Mouse (Mus musculus): ENCODE data around the gene Cald1. TPM values are rescaled to one million over a fixed set of nuclear protein-coding genes. Genes with fewer than 3 reads are reported as not detected.

Gene Cald1
- polyA plus RNA-seq, 1 experiment from 2014 or later: 76.2 TPM

DNA sequence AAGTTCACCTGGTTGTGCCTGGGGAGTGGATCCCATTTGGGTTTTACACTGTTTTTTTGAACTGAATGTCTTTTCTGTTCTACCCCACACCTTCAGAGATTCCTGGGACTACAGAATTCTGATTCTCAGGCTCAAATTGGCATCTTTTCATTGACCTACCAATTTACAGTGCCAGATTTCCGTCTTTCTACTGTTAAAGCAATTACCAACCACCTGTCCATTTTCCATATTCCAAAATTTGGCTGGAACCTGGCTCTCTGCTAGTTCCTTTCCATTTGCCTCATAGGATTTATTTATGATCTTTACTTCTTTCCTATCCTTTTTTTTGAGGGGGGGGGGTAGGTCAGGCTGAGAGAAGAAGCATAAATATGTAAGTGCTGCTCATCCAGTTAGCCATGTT, 4.9 kb upstream of the Cald1 start:
- Histone ChIP-seq H3K4me3 (no peak overlapping the region), H3K27ac (no peak overlapping the region), H3K27me3 (replicated peaks) (no peaks in the 10 kb centered on the region; the same call in 1 of the 2 replicates), H3K4me1 (0 out of 2 replicates have a peak, but pooled peaks cover 3% of the 10 kb centered on the region), H3K36me3 (no peaks in the 10 kb centered on the region), H3K4me2 (no peak overlapping the region), H3K9ac (no peak overlapping the region), H3K9me3 (replicated peaks) (no peaks in the 10 kb centered on the region)
- 64% methylated on average over 1 of the region's 1 CpGs for WGBS (ENCODE audit: insufficient replicate concordance)
- ATAC-seq: no peak

DNA sequence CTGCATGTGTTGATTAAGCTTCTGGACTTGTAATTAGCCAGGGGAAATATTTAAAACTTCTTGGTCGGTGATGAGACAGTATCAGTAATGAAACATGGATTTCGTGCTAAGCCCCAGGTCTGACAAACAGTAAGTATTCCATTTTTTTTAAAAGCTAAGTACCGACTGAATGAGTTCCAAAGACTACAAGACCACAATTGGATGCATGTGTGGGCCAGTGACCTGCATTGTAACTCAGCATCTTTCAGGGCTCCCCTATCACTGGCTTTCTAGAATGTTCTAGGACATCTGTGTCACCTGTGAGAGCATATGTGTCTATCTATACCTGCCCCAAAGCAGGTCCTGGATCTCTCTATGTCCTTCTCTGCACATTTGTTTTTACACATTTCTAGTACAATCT, 984 bp upstream of the Cald1 start:
- Histone ChIP-seq H3K36me3 (no peaks in the 10 kb centered on the region), H3K4me1 (0 out of 2 replicates have a peak, but pooled peaks cover 3% of the 10 kb centered on the region), H3K4me3 (no peak overlapping the region), H3K27me3 (replicated peaks) (no peaks in the 10 kb centered on the region), H3K9ac (no peak overlapping the region), H3K27ac (no peak overlapping the region), H3K4me2 (no peak overlapping the region), H3K9me3 (replicated peaks) (no peaks in the 10 kb centered on the region)
- no peak for ATAC-seq
- 59% methylated on average over 3 of the region's 3 CpGs for WGBS (ENCODE audit: insufficient replicate concordance)

DNA sequence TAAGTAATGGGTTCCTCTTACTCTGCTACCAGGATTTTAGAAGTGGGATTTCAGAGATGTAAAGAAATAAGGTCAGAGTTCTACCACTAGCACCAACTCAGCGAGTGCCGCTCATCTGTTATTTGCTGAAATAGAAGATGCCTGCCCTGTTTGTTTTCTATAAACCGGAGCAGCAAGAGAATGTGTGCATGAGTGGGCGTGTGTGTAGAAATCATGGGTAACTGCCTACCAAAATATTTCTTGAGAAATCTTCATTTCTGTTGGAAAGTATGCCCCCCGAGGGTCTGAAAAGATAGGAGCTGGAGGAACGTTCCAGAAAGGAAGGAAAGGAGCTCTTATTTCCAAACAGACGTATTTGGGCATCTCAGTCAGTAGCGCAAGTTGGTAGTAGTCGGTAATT, 871 bp downstream of the Cald1 start:
- Histone ChIP-seq H3K9ac (peak overlapping the region; percentile 33), H3K4me1 (0 out of 2 replicates have a peak, but pooled peaks cover 3% of the 10 kb centered on the region), H3K36me3 (no peaks in the 10 kb centered on the region), H3K27me3 (replicated peaks) (no peaks in the 10 kb centered on the region), H3K9me3 (replicated peaks) (no peaks in the 10 kb centered on the region), H3K4me2 (peak overlapping the region; percentile 21), H3K4me3 (peak overlapping the region; percentile 28), H3K27ac (no peak overlapping the region)
- no peak for ATAC-seq
- WGBS (ENCODE audit: insufficient replicate concordance): 59% methylated on average over 9 of the region's 9 CpGs

DNA sequence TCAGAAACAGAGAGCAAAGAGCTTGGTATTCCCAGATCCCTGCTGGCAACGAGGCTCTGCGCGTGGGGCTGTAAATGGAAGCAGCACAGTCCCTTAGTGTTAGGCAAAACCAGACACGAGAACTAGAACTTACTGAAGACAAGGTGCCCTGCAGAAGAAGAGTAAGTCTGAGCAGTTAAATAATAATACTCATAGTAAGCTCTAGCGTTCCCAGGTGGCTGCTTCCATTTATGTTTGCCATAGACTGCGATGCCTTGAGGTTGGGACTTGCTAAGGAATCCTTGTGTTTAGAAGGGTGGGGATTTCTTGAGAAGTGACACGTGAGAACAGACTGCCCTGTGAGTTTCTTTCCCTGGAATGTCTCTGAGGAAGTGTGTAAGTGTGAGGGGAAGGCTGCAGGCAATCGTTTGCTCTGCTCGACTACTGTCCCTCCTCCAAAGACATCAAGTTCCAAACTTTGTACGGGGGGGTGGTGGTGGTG, 1.4 kb downstream of the Cald1 start:
- Histone ChIP-seq H3K27me3 (replicated peaks) (no peaks in the 10 kb centered on the region), H3K36me3 (no peaks in the 10 kb centered on the region), H3K27ac (no peak overlapping the region), H3K4me2 (peak overlapping the region; percentile 21), H3K4me3 (peak overlapping the region; percentile 28), H3K9me3 (replicated peaks) (no peaks in the 10 kb centered on the region), H3K4me1 (0 out of 2 replicates have a peak, but pooled peaks cover 3% of the 10 kb centered on the region), H3K9ac (peak overlapping the region; percentile 33; the same call in 1 of the 2 replicates)
- 51% methylated on average over 10 of the region's 10 CpGs for WGBS (ENCODE audit: insufficient replicate concordance)
- no peak for ATAC-seq

DNA sequence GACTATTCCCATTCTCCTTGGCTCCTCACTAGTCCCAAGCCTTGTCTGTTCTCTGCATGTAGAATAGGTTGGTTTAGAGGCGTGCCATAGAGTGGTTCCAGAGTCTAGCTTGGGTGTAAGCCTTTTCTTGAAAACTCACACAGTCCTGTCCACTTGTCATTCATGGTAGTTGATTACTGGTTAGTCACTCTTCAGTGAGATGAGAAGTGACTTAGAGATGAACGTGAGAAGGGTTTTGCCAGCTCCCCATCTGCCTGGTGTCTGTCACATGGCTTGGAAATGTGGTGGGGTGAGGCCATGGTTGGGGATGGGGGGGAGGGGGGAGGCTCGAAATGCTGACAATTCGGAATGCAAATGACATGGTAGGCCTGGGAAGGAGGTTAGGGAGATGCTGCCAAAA, 2.5 kb downstream of the Cald1 start:
- Histone ChIP-seq H3K27me3 (replicated peaks) (no peaks in the 10 kb centered on the region), H3K4me1 (0 out of 2 replicates have a peak, but pooled peaks cover 3% of the 10 kb centered on the region), H3K9me3 (replicated peaks) (no peaks in the 10 kb centered on the region), H3K4me3 (no peak overlapping the region), H3K4me2 (no peak overlapping the region), H3K36me3 (no peaks in the 10 kb centered on the region), H3K9ac (no peak overlapping the region), H3K27ac (no peak overlapping the region)
- 59% methylated on average over 4 of the region's 4 CpGs for WGBS (ENCODE audit: insufficient replicate concordance)
- ATAC-seq: no peak

DNA sequence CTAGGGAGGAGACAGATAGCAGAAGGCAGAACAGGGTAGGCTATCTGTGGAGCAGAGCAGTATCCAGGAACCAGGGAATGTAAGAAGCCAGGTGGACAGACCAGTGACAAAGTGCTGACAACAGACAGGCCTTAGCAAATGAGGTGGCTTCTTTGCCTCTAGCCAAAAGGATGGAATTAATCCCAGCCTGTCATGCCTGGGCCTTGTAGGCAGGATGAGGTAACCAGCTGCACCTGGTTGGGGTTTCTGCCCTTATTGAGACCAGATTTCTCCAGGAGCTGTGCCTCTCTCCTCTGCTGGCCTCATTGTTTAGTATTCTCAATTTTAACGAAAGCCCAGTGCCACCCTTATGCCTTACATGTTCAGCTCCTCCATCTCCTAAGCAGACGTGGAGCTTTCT, 3.8 kb downstream of the Cald1 start:
- Histone ChIP-seq H3K9ac (no peak overlapping the region), H3K9me3 (replicated peaks) (no peaks in the 10 kb centered on the region), H3K27ac (no peak overlapping the region), H3K4me3 (no peak overlapping the region), H3K4me1 (peaks cover 2% of the 10 kb centered on the region; the same call in 1 of the 2 replicates), H3K27me3 (replicated peaks) (no peaks in the 10 kb centered on the region), H3K4me2 (no peak overlapping the region), H3K36me3 (no peaks in the 10 kb centered on the region)
- WGBS (ENCODE audit: insufficient replicate concordance): 71% methylated on average over 2 of the region's 2 CpGs
- ATAC-seq: no peak

DNA sequence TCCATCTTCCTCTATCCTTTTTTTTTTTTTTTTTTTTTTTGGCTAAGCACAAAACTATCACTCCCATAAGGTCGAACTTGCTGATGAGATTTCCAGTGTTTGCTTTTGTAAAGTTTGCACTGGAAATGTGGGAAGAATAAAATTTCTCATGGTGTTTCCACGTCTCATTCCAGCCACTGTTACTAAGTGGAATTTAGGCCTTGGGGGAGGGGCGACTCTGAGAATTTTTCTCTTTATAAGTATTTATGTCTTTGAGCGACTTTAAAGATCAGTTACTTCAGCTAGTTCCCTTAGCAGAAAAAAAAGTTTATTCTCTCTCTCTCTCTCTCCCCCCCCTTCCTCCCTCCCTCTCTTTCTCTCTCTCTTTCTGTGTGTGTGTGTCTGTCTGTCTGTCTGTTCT, 8.1 kb downstream of the Cald1 start:
- Histone ChIP-seq H3K4me2 (no peak overlapping the region), H3K27ac (no peak overlapping the region), H3K4me1 (peaks cover 36% of the 10 kb centered on the region), H3K9ac (no peak overlapping the region), H3K9me3 (replicated peaks) (no peaks in the 10 kb centered on the region), H3K36me3 (no peaks in the 10 kb centered on the region), H3K27me3 (replicated peaks) (no peaks in the 10 kb centered on the region), H3K4me3 (no peak overlapping the region)
- ATAC-seq: no peak
- WGBS (ENCODE audit: insufficient replicate concordance): 49% methylated on average over 4 of the region's 4 CpGs

DNA sequence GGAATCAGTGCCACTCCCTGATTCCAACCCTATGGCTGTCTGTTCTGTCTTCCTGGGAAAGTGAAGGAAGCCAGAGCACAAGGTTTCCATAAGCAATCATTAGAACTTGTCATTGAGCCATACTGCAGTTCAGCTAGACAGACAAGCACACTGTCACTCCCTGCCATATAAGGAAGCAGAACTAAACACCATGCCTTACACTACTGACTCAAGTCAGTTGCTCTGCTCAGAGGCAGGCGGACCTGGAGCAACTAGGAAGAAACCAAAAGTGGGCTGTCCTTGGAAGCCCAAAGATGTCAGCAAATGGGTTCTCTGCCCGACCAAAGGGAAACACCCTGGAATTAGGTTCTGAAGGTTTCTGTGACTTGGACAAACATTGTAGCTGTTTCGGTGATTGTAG, 10.3 kb downstream of the Cald1 start:
- no peaks in the 10 kb centered on the region for H3K9me3 ChIP-seq (replicated peaks)
- H3K36me3 ChIP-seq: no peaks in the 10 kb centered on the region
- 0 out of 2 replicates have a peak overlapping the region, but pooled peaks have one; percentile 25 for H3K27ac ChIP-seq
- H3K4me1 ChIP-seq: peaks cover 37% of the 10 kb centered on the region
- no peak overlapping the region for H3K4me3 ChIP-seq
- no peak for ATAC-seq
- no peaks in the 10 kb centered on the region; the same call in 1 of the 2 replicates for H3K27me3 ChIP-seq (replicated peaks)
- 60% methylated on average over 3 of the region's 3 CpGs for WGBS (ENCODE audit: insufficient replicate concordance)
- H3K4me2 ChIP-seq: no peak overlapping the region
- no peak overlapping the region for H3K9ac ChIP-seq

DNA sequence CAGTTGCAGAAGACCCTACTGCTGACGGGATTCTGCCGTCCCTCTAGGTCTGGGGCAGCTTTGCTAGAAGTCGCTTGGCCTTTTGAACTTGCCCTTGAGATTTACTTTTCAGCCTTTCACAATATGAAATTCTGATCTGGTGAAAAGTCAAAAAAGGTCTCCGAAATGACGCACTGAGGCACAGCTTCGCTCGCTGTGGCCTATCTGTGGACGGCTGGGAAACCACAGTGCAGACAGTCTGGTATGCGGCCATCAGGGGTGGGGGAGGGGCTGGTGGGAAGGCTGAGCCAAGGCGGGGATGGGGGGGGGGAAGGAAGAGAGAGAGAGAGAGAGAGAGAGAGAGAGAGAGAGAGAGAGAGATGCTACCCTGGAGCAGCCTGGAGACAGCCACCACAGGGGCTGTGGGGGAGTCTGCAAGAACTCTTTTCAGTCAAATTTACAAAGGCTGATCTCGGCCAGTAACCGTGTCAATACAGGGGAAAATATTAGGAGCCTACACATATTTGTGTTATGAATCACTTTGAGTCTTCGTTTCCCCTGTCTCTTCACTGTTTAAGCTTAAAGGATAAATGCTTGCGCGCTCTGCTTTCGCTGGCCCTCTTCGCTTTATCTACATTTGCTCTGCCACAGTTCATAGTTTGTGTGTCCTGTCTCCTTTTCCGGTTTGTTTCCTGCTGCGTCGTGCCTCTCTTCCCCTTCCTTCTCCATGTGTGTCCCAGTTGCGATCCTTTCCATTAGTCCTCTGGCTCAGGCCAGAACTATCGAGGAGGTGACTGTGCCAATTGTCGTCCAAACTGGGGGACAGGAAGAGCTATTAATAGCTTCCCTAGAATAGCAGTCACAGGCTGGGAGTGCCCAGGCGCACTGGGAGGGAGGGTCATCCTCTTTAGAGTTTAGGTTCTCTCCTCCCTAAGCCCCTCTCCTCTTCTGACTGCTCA, 11.9 kb downstream of the Cald1 start:
- peak overlapping the region; percentile 17; the same call in 1 of the 2 replicates for H3K4me3 ChIP-seq
- peak overlapping the region; percentile 53 for H3K4me2 ChIP-seq
- peak; percentile 64 for ATAC-seq
- peaks cover 37% of the 10 kb centered on the region for H3K4me1 ChIP-seq
- peak overlapping the region; percentile 65 for H3K27ac ChIP-seq
- no peaks in the 10 kb centered on the region for H3K36me3 ChIP-seq
- WGBS (ENCODE audit: insufficient replicate concordance): 6% methylated on average over 24 of the region's 24 CpGs
- H3K9ac ChIP-seq: 0 out of 2 replicates have a peak overlapping the region, but pooled peaks have one; percentile 17
- H3K27me3 ChIP-seq (replicated peaks): no peaks in the 10 kb centered on the region; the same call in 1 of the 2 replicates
- H3K9me3 ChIP-seq (replicated peaks): no peaks in the 10 kb centered on the region

DNA sequence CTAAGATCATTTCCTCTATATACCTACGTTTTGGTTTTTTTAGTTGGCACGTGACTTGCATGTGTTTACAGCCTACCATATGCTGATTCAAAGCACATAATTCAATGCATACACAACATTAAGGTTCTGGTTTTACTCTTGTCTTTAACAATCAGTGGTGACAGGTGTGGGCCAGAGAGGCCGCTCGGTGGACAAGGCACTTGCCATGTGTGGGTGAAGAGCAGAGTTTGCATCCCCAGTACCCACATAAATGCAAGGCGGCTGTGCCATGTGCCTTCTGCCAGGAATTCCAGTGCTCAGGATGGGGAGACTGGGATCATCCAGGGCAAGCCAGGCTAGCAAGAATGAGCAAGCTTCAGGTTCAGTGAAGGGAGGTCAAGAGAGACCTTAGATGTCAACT, 14.8 kb downstream of the Cald1 start:
- no peak overlapping the region for H3K27ac ChIP-seq
- no peak overlapping the region for H3K9ac ChIP-seq
- no peak overlapping the region for H3K4me3 ChIP-seq
- H3K4me1 ChIP-seq: peaks cover 28% of the 10 kb centered on the region
- H3K36me3 ChIP-seq: no peaks in the 10 kb centered on the region
- no peaks in the 10 kb centered on the region for H3K9me3 ChIP-seq (replicated peaks)
- 82% methylated on average over 5 of the region's 5 CpGs for WGBS (ENCODE audit: insufficient replicate concordance)
- no peak overlapping the region for H3K4me2 ChIP-seq
- ATAC-seq: no peak
- no peaks in the 10 kb centered on the region; the same call in 1 of the 2 replicates for H3K27me3 ChIP-seq (replicated peaks)

DNA sequence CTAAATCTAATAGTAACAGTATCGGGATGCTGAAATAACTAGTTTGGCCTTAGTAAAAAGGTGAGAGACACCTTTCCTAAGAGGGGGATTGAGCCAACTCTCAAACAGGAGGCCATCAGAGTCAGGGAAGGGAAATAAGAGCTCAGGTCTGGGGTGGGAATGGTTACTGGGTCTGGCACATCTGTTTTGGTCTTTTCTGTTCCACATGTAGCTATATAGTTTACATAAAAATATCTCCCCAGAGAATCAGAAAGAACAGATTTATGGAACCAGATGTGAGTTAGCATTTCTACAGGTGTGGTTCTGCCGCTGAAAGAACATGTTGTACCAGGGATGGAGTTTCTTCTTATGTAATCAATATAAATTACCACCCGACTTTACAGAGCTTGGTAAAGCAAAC, 17.1 kb downstream of the Cald1 start:
- Histone ChIP-seq H3K9ac (no peak overlapping the region), H3K36me3 (no peaks in the 10 kb centered on the region), H3K27me3 (replicated peaks) (no peaks in the 10 kb centered on the region; the same call in 1 of the 2 replicates), H3K27ac (no peak overlapping the region), H3K4me3 (no peak overlapping the region), H3K9me3 (replicated peaks) (no peaks in the 10 kb centered on the region), H3K4me2 (no peak overlapping the region), H3K4me1 (peaks cover 8% of the 10 kb centered on the region; the same call in 1 of the 2 replicates)
- ATAC-seq: no peak
- 73% methylated on average over 3 of the region's 3 CpGs for WGBS (ENCODE audit: insufficient replicate concordance)

DNA sequence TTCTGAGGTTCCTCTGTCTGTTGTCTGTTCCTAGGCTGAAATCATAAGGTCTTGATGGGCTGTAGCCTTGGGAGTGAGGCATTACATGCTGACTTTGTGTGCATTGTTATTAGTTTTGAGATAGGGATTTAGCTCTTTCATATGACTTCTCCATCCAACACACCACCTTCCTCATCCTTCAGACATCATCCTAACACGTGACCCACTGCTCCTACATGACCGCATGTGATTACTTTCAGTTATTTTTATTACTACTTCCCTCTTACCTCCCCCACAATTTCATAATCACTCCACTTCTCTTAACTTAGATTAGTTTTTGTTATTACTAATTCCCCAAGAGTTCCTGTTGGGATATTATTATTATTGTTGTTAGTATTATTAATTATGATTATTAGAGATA, 21.2 kb downstream of the Cald1 start:
- WGBS (ENCODE audit: insufficient replicate concordance): 60% methylated on average over 2 of the region's 2 CpGs
- no peak for ATAC-seq
- Histone ChIP-seq H3K9me3 (replicated peaks) (no peaks in the 10 kb centered on the region), H3K4me3 (no peak overlapping the region), H3K36me3 (no peaks in the 10 kb centered on the region), H3K27ac (no peak overlapping the region), H3K27me3 (replicated peaks) (no peaks in the 10 kb centered on the region), H3K4me1 (no peaks in the 10 kb centered on the region), H3K4me2 (no peak overlapping the region), H3K9ac (no peak overlapping the region)

Measured in liver, embryonic 12.5 days (tissue).